Mouse (Mus musculus): ENCODE data around the gene Rif1. TPM values are rescaled to one million over a fixed set of nuclear protein-coding genes. Genes with fewer than 3 reads are reported as not detected.

Rif1 gene
- polyA plus RNA-seq (2016; fragmentation: Nextera tagmentation; extraction: Ambion mirVana) = 26.2 and 41.2 TPM in 2 replicates

GRCm38 (mm10) chr2:52072491-52073140 is at the start of gene Rif1:
TSS of gene Rif1 (plus strand) at chr2:52072832.
- under 1% methylated on average over 70 of the region's 72 CpGs for whole genome bisulfite sequencing
- Histone ChIP-seq H3K9me3 (no peaks in the 10 kb centered on the region), H3K27ac (peak within 1 kb of the TSS; percentile 98)

GRCm38 (mm10) chr2:52027061-52027460 is 45.6 kb upstream of the Rif1 start:
- H3K4me1 ChIP-seq (replicated peaks) = no peaks in the 10 kb centered on the region
- no peak overlapping the region for H3K27ac ChIP-seq
- H3K36me3 ChIP-seq = no peaks in the 10 kb centered on the region
- peaks cover 2% of the 10 kb centered on the region; the same call in 1 of the 2 replicates for H3K9me3 ChIP-seq
- no peaks in the 10 kb centered on the region for H3K27me3 ChIP-seq (ENCODE audit: insufficient read depth, poor library complexity, severe bottlenecking)
- DNase-seq (ENCODE audit: low spot score) = no peak
- H3K4me3 ChIP-seq = no peak overlapping the region
- 64% methylated on average over 4 of the region's 4 CpGs for WGBS

More at GRCm38 (mm10) chr2:52072491-52073140, at the start of gene Rif1:
- Histone ChIP-seq H3K4me3 (peak within 1 kb of the TSS; percentile 99), H3K36me3 (peaks cover 36% of the 10 kb centered on the region), H3K27me3 (ENCODE audit: insufficient read depth, poor library complexity, severe bottlenecking) (no peaks in the 10 kb centered on the region), H3K4me1 (replicated peaks) (peaks cover 28% of the 10 kb centered on the region)
- peak; percentile 92 for DNase-seq (ENCODE audit: low spot score)

- H3K36me3 ChIP-seq = no peaks in the 10 kb centered on the region
- WGBS = 90% methylated on average over 3 of the region's 3 CpGs
- DNase-seq (ENCODE audit: low spot score) = no peak
These were observed 43.2 kb upstream of the Rif1 start for GRCm38 (mm10) chr2:52029426-52029825.

GRCm38 (mm10) chr2:52031491-52031890 is 41.1 kb upstream of the Rif1 start:
- no peaks in the 10 kb centered on the region for H3K36me3 ChIP-seq
- WGBS = 90% methylated on average over 4 of the region's 4 CpGs
- no peak for DNase-seq (ENCODE audit: low spot score)

More at GRCm38 (mm10) chr2:52029426-52029825, 43.2 kb upstream of the Rif1 start:
- Histone ChIP-seq H3K27me3 (ENCODE audit: insufficient read depth, poor library complexity, severe bottlenecking) (no peaks in the 10 kb centered on the region), H3K9me3 (peaks cover 4% of the 10 kb centered on the region; the same call in 1 of the 2 replicates), H3K27ac (no peak overlapping the region), H3K4me1 (replicated peaks) (no peaks in the 10 kb centered on the region), H3K4me3 (no peak overlapping the region)

DNA sequence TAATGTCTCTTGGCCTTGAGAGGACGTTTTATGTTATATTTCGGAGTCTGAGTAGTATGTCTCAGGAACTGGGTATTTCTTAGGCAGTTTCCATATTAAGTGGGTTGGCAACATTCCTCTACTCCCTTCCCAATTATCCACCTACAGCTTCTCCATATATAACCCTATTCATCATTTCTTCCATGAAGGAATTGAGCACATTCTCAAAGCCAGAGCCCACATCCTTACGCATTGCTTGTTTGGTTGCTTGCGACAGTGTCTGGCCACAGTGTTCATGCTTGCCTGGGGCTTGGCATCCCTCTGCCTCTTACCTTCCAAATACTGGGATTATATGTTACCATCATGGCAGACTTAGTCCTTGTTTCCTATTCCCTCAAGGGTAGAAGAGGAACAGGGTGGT is 38.0 kb upstream of the Rif1 start:
- Histone ChIP-seq H3K9me3 (0 out of 2 replicates have a peak, but pooled peaks cover 2% of the 10 kb centered on the region), H3K36me3 (no peaks in the 10 kb centered on the region), H3K4me1 (replicated peaks) (peaks cover 23% of the 10 kb centered on the region), H3K27ac (no peak overlapping the region), H3K27me3 (ENCODE audit: insufficient read depth, poor library complexity, severe bottlenecking) (no peaks in the 10 kb centered on the region), H3K4me3 (no peak overlapping the region)
- no peak for DNase-seq (ENCODE audit: low spot score)
- 90% methylated on average over 4 of the region's 4 CpGs for WGBS

More at GRCm38 (mm10) chr2:52031491-52031890, 41.1 kb upstream of the Rif1 start:
- H3K4me3 ChIP-seq = no peak overlapping the region
- H3K27ac ChIP-seq = no peak overlapping the region
- H3K27me3 ChIP-seq (ENCODE audit: insufficient read depth, poor library complexity, severe bottlenecking) = no peaks in the 10 kb centered on the region
- 0 out of 2 replicates have a peak, but pooled peaks cover 2% of the 10 kb centered on the region for H3K4me1 ChIP-seq (replicated peaks)
- peaks cover 4% of the 10 kb centered on the region; the same call in 1 of the 2 replicates for H3K9me3 ChIP-seq

DNA sequence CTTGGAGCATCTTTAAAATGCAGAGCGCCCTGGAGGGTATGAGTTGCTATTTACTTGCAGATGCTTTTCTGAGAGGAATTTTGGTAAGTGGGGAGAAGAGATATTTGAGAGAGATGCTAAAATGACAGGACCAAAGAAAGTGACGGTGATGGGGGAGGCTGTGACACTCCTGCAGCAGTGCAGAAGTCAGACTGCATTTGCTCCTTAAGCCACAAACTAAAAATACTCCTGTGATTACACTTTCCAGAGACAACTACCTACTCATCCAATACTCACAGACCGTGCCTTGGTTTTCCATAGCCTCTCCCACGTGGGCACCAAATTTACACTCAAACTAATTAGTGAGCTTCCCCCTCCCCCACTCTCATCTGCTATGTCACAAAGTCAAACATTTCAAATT is 37.5 kb upstream of the Rif1 start:
- no peak overlapping the region for H3K4me3 ChIP-seq
- H3K9me3 ChIP-seq = 0 out of 2 replicates have a peak, but pooled peaks cover 2% of the 10 kb centered on the region
- H3K4me1 ChIP-seq (replicated peaks) = peaks cover 24% of the 10 kb centered on the region
- no peak overlapping the region for H3K27ac ChIP-seq
- WGBS = 83% methylated on average over 4 of the region's 4 CpGs
- H3K27me3 ChIP-seq (ENCODE audit: insufficient read depth, poor library complexity, severe bottlenecking) = no peaks in the 10 kb centered on the region
- no peak for DNase-seq (ENCODE audit: low spot score)
- H3K36me3 ChIP-seq = no peaks in the 10 kb centered on the region

DNA sequence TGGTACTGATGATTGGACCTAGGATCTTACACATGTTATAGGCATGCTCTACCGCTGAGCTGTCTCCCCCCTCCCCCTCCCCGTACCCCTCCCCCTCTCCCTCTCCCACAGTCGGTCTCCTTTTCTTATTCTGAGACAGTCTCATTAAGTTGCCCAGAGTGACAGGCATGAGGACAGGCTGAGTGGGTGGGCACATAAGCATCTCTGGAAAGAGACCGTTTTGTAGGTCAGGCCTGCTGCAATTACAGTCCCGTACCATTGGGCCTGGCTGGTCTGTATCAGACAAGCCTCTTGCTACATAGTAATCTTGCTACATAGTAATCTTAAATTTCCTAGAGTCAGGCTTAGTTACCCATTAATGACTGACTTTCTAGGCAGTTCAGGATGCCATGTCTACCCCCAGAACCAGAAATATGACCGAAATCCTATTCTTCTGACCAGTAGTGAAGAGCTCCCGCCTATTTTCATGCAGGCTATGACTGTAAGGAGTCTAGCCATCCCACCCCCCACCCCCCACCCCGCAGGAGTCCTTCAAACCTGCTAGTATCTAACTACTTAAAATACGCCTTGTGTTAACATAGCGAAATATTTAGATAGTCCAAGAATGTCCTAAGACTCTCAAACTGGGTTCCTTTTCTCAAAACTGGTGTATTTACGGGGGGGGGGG is 35.6 kb upstream of the Rif1 start:
- 0 out of 2 replicates have a peak, but pooled peaks cover 2% of the 10 kb centered on the region for H3K9me3 ChIP-seq
- peak overlapping the region; percentile 86 for H3K27ac ChIP-seq
- WGBS = 34% methylated on average over 9 of the region's 11 CpGs
- peaks cover 24% of the 10 kb centered on the region for H3K4me1 ChIP-seq (replicated peaks)
- no peaks in the 10 kb centered on the region for H3K36me3 ChIP-seq
- peak overlapping the region; percentile 59 for H3K4me3 ChIP-seq
- H3K27me3 ChIP-seq (ENCODE audit: insufficient read depth, poor library complexity, severe bottlenecking) = no peaks in the 10 kb centered on the region
- peak; percentile 47 for DNase-seq (ENCODE audit: low spot score)

DNA sequence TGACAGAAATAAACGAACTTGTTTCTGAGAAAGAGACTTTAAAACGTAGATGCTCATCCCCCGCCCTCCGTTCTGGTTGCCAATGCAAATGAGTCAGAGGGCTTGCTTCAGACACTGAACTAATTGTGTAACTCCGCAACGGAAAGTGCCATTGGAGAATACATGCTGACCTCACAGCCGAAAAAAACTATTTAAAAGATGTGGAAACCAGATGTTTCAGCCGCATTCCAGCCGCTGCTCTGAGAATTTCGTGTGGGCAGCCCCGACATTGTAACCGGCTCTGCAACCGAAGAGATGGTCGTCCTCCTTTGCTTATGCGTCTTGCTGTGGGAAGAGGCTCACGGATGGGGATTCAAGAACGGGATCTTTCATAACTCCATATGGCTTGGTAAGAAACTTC is 34.8 kb upstream of the Rif1 start, which contains the start of gene Tnfaip6:
Gene Tnfaip6, plus strand, starts transcription at position 128 of the 400 bp plus-strand sequence.
- peak; percentile 69 for DNase-seq (ENCODE audit: low spot score)
- Histone ChIP-seq H3K27me3 (ENCODE audit: insufficient read depth, poor library complexity, severe bottlenecking) (no peaks in the 10 kb centered on the region), H3K9me3 (no peaks in the 10 kb centered on the region), H3K4me1 (replicated peaks) (peaks cover 24% of the 10 kb centered on the region), H3K4me3 (peak within 1 kb of the TSS; percentile 59), H3K36me3 (peaks cover 2% of the 10 kb centered on the region; the same call in 1 of the 2 replicates), H3K27ac (peak within 1 kb of the TSS; percentile 86)
- WGBS = under 1% methylated on average over 17 of the region's 17 CpGs

DNA sequence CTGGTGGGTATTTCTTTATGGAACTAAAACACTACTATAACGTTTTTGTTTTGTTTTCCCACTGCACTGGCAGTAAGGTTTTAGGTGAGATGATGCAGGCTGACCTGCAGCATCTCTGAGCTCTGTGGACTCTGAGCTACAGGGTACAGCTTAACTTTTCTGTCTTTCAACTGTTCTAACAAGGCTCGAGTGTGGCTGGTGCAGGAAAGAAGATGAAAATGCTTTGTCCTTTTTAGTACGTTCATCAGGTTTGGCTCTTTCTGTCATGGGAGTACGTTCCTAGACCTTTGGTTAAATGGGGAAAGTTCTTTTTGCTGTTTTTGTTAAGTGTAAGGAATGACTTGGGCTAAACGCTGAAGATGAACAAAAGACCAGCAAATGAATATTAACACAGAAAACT is 34.1 kb upstream of the Rif1 start:
- 30% methylated on average over 5 of the region's 5 CpGs for WGBS
- Histone ChIP-seq H3K27ac (peak overlapping the region; percentile 86), H3K9me3 (no peaks in the 10 kb centered on the region), H3K4me1 (replicated peaks) (peaks cover 27% of the 10 kb centered on the region), H3K36me3 (peaks cover 2% of the 10 kb centered on the region; the same call in 1 of the 2 replicates), H3K27me3 (ENCODE audit: insufficient read depth, poor library complexity, severe bottlenecking) (no peaks in the 10 kb centered on the region), H3K4me3 (peak overlapping the region; percentile 59)
- no peak for DNase-seq (ENCODE audit: low spot score)

DNA sequence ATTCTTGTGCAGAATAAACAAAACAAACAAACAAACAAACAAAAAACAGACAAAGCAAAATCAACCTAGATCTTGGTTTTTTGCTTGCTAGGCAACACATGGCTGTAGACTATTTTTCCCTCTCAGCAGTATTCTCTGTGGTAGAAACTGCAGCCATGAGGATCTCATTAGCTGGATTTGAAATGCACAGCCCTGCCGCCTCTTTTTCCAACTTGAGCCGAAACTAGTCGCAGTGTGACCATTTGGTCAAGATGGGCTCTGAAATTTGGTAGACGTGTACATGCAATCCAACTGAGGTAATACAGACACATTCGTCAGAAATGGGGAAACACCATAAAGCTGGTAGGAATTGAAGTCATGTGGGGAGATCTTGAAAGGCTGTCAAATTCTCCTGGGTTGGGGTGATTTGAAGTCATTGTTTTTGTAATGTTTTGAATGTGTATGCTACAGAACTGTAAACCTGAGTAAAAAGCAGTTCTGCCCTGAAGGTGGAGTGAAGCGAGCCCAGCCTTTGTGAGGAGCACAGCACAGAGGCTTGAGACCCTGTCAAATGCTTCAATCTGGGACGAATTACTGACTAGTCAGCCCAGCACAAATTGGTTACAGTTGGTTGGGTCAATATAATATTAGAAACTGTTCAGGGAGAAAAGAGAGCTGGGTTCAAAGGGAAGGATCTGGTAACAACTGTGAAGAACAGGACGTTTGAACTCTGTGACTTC is 33.4 kb upstream of the Rif1 start:
- no peaks in the 10 kb centered on the region for H3K9me3 ChIP-seq
- WGBS = 29% methylated on average over 8 of the region's 8 CpGs
- peak overlapping the region; percentile 59 for H3K4me3 ChIP-seq
- H3K27ac ChIP-seq = peak overlapping the region; percentile 72
- peaks cover 8% of the 10 kb centered on the region for H3K36me3 ChIP-seq
- H3K27me3 ChIP-seq (ENCODE audit: insufficient read depth, poor library complexity, severe bottlenecking) = no peaks in the 10 kb centered on the region
- peaks cover 28% of the 10 kb centered on the region for H3K4me1 ChIP-seq (replicated peaks)
- peak; percentile 43 for DNase-seq (ENCODE audit: low spot score)

- H3K4me1 ChIP-seq (replicated peaks) = peaks cover 19% of the 10 kb centered on the region
- 70% methylated on average over 3 of the region's 3 CpGs for WGBS
- H3K36me3 ChIP-seq = peaks cover 23% of the 10 kb centered on the region
- no peak for DNase-seq (ENCODE audit: low spot score)
- H3K27ac ChIP-seq = no peak overlapping the region
- no peaks in the 10 kb centered on the region for H3K9me3 ChIP-seq
- no peaks in the 10 kb centered on the region for H3K27me3 ChIP-seq (ENCODE audit: insufficient read depth, poor library complexity, severe bottlenecking)
- H3K4me3 ChIP-seq = no peak overlapping the region
These were observed 30.5 kb upstream of the Rif1 start for GRCm38 (mm10) chr2:52042132-52042531.

GRCm38 (mm10) chr2:52042714-52043113 is 29.9 kb upstream of the Rif1 start:
- Histone ChIP-seq H3K36me3 (peaks cover 29% of the 10 kb centered on the region), H3K9me3 (no peaks in the 10 kb centered on the region), H3K27me3 (ENCODE audit: insufficient read depth, poor library complexity, severe bottlenecking) (no peaks in the 10 kb centered on the region), H3K27ac (no peak overlapping the region), H3K4me1 (replicated peaks) (peaks cover 14% of the 10 kb centered on the region; the same call in 1 of the 2 replicates), H3K4me3 (no peak overlapping the region)
- 66% methylated on average over 5 of the region's 5 CpGs for WGBS
- no peak for DNase-seq (ENCODE audit: low spot score)

Data from hindbrain, embryonic 10.5 days (tissue).